ENCODE assay signal across 8 mouse cellular contexts in genomic region chr5:113872936-113873912, GRCm38 (mm10). TPM values are rescaled to one million over a fixed set of nuclear protein-coding genes. Genes with fewer than 3 reads are reported as not detected.
DNase-seq lines count a peak whose midpoint lies in the region; ATAC-seq and TF ChIP-seq lines count a peak whose summit lies in the region.

No protein-coding gene starts in this region.

- H3K4me1 ChIP-seq in cerebellum, adult 2 months (ENCODE audit: control insufficient read depth, insufficient read depth, low read length): peaks cover 48% of the 10 kb centered on the region
- peaks cover 67% of the 10 kb centered on the region for H3K4me1 ChIP-seq in hindbrain, embryonic 15.5 days (replicated peaks)

- H3K27ac ChIP-seq in cerebellum, adult 2 months (ENCODE audit: insufficient read depth, low read length): peak overlapping the region; percentile 54
- H3K27ac ChIP-seq in hindbrain, embryonic 15.5 days (replicated peaks): peak overlapping the region; percentile 96

- H3K4me2 ChIP-seq in hindbrain, embryonic 15.5 days: peak overlapping the region; percentile 48

- peak overlapping the region; percentile 35 for H3K9ac ChIP-seq in hindbrain, embryonic 15.5 days

- no peaks in the 10 kb centered on the region for H3K27me3 ChIP-seq in cerebellum, adult 2 months (ENCODE audit: control insufficient read depth, insufficient read depth, low read length)
- H3K27me3 ChIP-seq in hindbrain, embryonic 15.5 days: no peaks in the 10 kb centered on the region

- no peaks in the 10 kb centered on the region for H3K36me3 ChIP-seq in hindbrain, embryonic 15.5 days

- TF ChIP-seq POLR2A in cerebellum, adult 2 months (IDR thresholded peaks at IDR 0.05; ENCODE audit: borderline replicate concordance, insufficient read depth, low read length): no peak

- WGBS in cerebellum, adult 2 months: 17% methylated on average over 13 of the region's 15 CpGs
- WGBS in hindbrain, embryonic 15.5 days: 4% methylated on average over 14 of the region's 15 CpGs

- H3K9me3 ChIP-seq in hindbrain, embryonic 15.5 days: no peaks in the 10 kb centered on the region

- no peak overlapping the region for H3K4me3 ChIP-seq in cerebellum, adult 2 months (replicated peaks; ENCODE audit: insufficient read depth, low read depth, low read length)
- H3K4me3 ChIP-seq in hindbrain, embryonic 15.5 days: peak overlapping the region; percentile 10; the same call in 1 of the 2 replicates

- peak; percentile 92 for ATAC-seq in hindbrain, embryonic 15.5 days (ENCODE audit: low FRiP score, low read depth)
- no peak for ATAC-seq in erythroblast, adult 5-6 weeks (replicated peaks; ENCODE audit: low FRiP score, poor library complexity, severe bottlenecking)

- DNase-seq in R1 (ENCODE audit: low read depth, low spot score): peak; percentile 94
- DNase-seq in cerebellum, adult 2 months: peak; percentile 56 to 64
- peak; percentile 39 to 77 for DNase-seq in frontal cortex, postnatal 14 days (ENCODE audit: low spot score in 2 of 2)
- peak; percentile 52 to 56 for DNase-seq in left cerebral cortex, adult 18-20 months (ENCODE audit: low spot score in 2 of 2)
- peak; percentile 79 for DNase-seq in lung, postnatal 36 days
- peak; percentile 93 for DNase-seq in retina, embryonic 14.5 days (ENCODE audit: low spot score)

- no peak for TF ChIP-seq CTCF in cerebellum, adult 2 months (IDR thresholded peaks at IDR 0.05; ENCODE audit: borderline replicate concordance, insufficient read depth, low read depth, low read length)

RNA-seq across cellular contexts. Expression of gene Coro1c, which starts 35.3 kb away (rescaled TPM):
- 90.2 and 94.1 TPM in 2 replicates for polyA plus RNA-seq in cerebellum, adult 2 months (2012; rRNA removed)
- polyA plus RNA-seq in hindbrain, embryonic 15.5 days (2015; fragmentation: Nextera tagmentation; extraction: Ambion mirVana): 175 and 182 TPM in 2 replicates
- 10 to 100 TPM; 86.7 to 88.5 TPM for total RNA-seq in left cerebral cortex, adult 18-20 months (2021)
- 23.2 and 30.9 TPM in 2 replicates for total RNA-seq in erythroblast, adult 5-6 weeks (2015; ENCODE audit: low replicate concordance)
- total RNA-seq in erythroblast, adult 5-6 weeks (2017; ENCODE audit: low replicate concordance): 20.5 and 26.8 TPM in 2 replicates

RNA-seq across cellular contexts. Expression of gene Selplg, which starts 40.8 kb away (rescaled TPM):
- polyA plus RNA-seq in cerebellum, adult 2 months (2012; rRNA removed): 12.0 and 13.6 TPM in 2 replicates
- 2.1 and 3.0 TPM in 2 replicates for polyA plus RNA-seq in hindbrain, embryonic 15.5 days (2015; fragmentation: Nextera tagmentation; extraction: Ambion mirVana)
- total RNA-seq in left cerebral cortex, adult 18-20 months (2021): 10 to 100 TPM; 26.3 to 27.5 TPM
- 85.1 and 133 TPM in 2 replicates for total RNA-seq in erythroblast, adult 5-6 weeks (2015; ENCODE audit: low replicate concordance)
- total RNA-seq in erythroblast, adult 5-6 weeks (2017; ENCODE audit: low replicate concordance): 30.2 and 34.8 TPM in 2 replicates
